Mouse (Mus musculus) liver (tissue): ENCODE measurements around the gene Cadm3.

Experiments used
- DNase-seq: peaks from one replicate; pipeline ENCODE4 v3.0.0-alpha.2; 2020; ENCODE audit warnings: mixed read lengths

Gene Cadm3

GRCm38 (mm10) chr1:173357799-173358198 is 9.7 kb downstream of the Cadm3 start:
- no peak for DNase-seq

- DNase-seq = no peak
These were observed 10.8 kb downstream of the Cadm3 start for GRCm38 (mm10) chr1:173356699-173357098.

- DNase-seq = peak; percentile 43
These were observed 12.2 kb downstream of the Cadm3 start for GRCm38 (mm10) chr1:173355107-173355846.

GRCm38 (mm10) chr1:173350372-173350957 is 17.0 kb downstream of the Cadm3 start, which contains the start of gene Aim2:
TSS of gene Aim2 (plus strand) at chr1:173350879.
- DNase-seq = peak; percentile 82

GRCm38 (mm10) chr1:173349946-173350345 is 17.5 kb downstream of the Cadm3 start:
- DNase-seq = peak; percentile 63

- DNase-seq = no peak
These were observed 18.3 kb downstream of the Cadm3 start for GRCm38 (mm10) chr1:173349192-173349591.

- DNase-seq = no peak
These were observed 19.0 kb downstream of the Cadm3 start for GRCm38 (mm10) chr1:173348527-173348926.

GRCm38 (mm10) chr1:173345112-173345511 is 22.4 kb downstream of the Cadm3 start:
- no peak for DNase-seq

- DNase-seq = no peak
These were observed 23.6 kb downstream of the Cadm3 start for GRCm38 (mm10) chr1:173343934-173344333.

- DNase-seq = no peak
These were observed 25.1 kb downstream of the Cadm3 start for GRCm38 (mm10) chr1:173342425-173342824.

GRCm38 (mm10) chr1:173339543-173339942 is 28.0 kb downstream of the Cadm3 start:
- DNase-seq = peak; percentile 83

- no peak for DNase-seq
These were observed 30.5 kb downstream of the Cadm3 start for GRCm38 (mm10) chr1:173337008-173337407.

GRCm38 (mm10) chr1:173335903-173336302 is 31.6 kb downstream of the Cadm3 start:
- peak; percentile 30 for DNase-seq

- peak; percentile 87 for DNase-seq
These were observed 33.9 kb downstream of the Cadm3 start, which contains the start of gene Ackr1 for GRCm38 (mm10) chr1:173333312-173334253. TSS of gene Ackr1 (minus strand) at chr1:173333750.

GRCm38 (mm10) chr1:173332418-173332817 is 35.1 kb downstream of the Cadm3 start:
- DNase-seq = peak; percentile 39

GRCm38 (mm10) chr1:173329743-173330142 is 37.8 kb downstream of the Cadm3 start:
- DNase-seq = peak; percentile 45

GRCm38 (mm10) chr1:173329185-173329584 is 38.3 kb downstream of the Cadm3 start:
- DNase-seq = peak; percentile 86

GRCm38 (mm10) chr1:173328446-173328845 is 39.0 kb downstream of the Cadm3 start:
- DNase-seq = no peak

- no peak for DNase-seq
These were observed 40.9 kb downstream of the Cadm3 start for GRCm38 (mm10) chr1:173326552-173326951.

GRCm38 (mm10) chr1:173325395-173325794 is 42.1 kb downstream of the Cadm3 start:
- DNase-seq = no peak

GRCm38 (mm10) chr1:173324961-173325360 is 42.5 kb downstream of the Cadm3 start:
- DNase-seq = no peak

- peak; percentile 70 for DNase-seq
These were observed 43.5 kb downstream of the Cadm3 start for GRCm38 (mm10) chr1:173323839-173324585.
